Mouse (Mus musculus) liver, embryonic 14.5 days (tissue): ENCODE measurements around the gene Irgm2. TPM values are rescaled to one million over a fixed set of nuclear protein-coding genes. Genes with fewer than 3 reads are reported as not detected.
"Not testable (repeated sequence)": the region's sequence is repeated elsewhere in the genome, so short reads cannot be mapped to it uniquely, and the experiment has no call there.

Experiments
- ATAC-seq: fragments of 200-750 bp; cut with Nextera tagmentation; 2 replicates; pipeline ENCODE4 v1.8.0; 2017; ENCODE audit warnings: moderate number of reproducible peaks, mild to moderate bottlenecking, moderate library complexity; ENCODE audit not compliant: insufficient read depth
- DNase-seq, 3 experiments: peaks; one replicate each; pipeline ENCODE4 v3.0.0-alpha.2; 2012 to 2013; ENCODE audit warnings: low read depth in 3 of 3, low spot score in 3 of 3
- H3K27ac ChIP-seq: fragments of 300-500 bp; sonication (generic); 2 replicates; pipeline ENCODE4 v1.5.1; 2014; ENCODE audit warnings: moderate library complexity, mild to moderate bottlenecking, control low read depth, inconsistent platforms
- H3K27me3 ChIP-seq: fragments of 300-500 bp; sonication (generic); 2 replicates; pipeline ENCODE4 v1.6.1; 2014; ENCODE audit warnings: mild to moderate bottlenecking, low read length, moderate library complexity; ENCODE audit not compliant: control insufficient read depth, insufficient read depth
- H3K36me3 ChIP-seq: fragments of 300-500 bp; sonication (generic); replicated peaks from 2 replicates; pipeline ENCODE4 v1.6.1; 2014; ENCODE audit warnings: low read depth; ENCODE audit not compliant: control insufficient read depth, insufficient read depth
- H3K4me1 ChIP-seq, 2 experiments: fragments of 200-500 bp in 1 of 2; fragments of 300-500 bp in 1 of 2; sonication (generic) in 1 of 2; replicated peaks; 2 replicates each; pipeline ENCODE4 v1.6.1; 2012 to 2014; ENCODE audit warnings: antibody characterized with exemption in 1 of 2, inconsistent platforms in 1 of 2, low read length in 1 of 2; ENCODE audit not compliant: control insufficient read depth in 2 of 2, insufficient read depth in 2 of 2
- H3K4me2 ChIP-seq: fragments of 300-500 bp; sonication (generic); 2 replicates; pipeline ENCODE4 v1.6.1; 2014; ENCODE audit warnings: low read depth, mild to moderate bottlenecking, control low read depth, moderate library complexity
- H3K4me3 ChIP-seq, 2 experiments: fragments of 200-500 bp in 1 of 2; fragments of 300-500 bp in 1 of 2; sonication (generic) in 1 of 2; 2 replicates each; pipeline ENCODE4 v1.5.1; 2012 to 2014; ENCODE audit warnings: low read depth in 2 of 2, low read length in 2 of 2, mild to moderate bottlenecking in 2 of 2, control low read depth in 1 of 2, inconsistent platforms in 1 of 2, moderate library complexity in 1 of 2; ENCODE audit not compliant: insufficient read depth in 1 of 2
- H3K9ac ChIP-seq: fragments of 300-500 bp; sonication (generic); replicated peaks from 2 replicates; pipeline ENCODE4 v1.6.1; 2014; ENCODE audit warnings: mild to moderate bottlenecking, control low read depth, moderate library complexity
- H3K9me3 ChIP-seq: fragments of 300-500 bp; sonication (generic); 2 replicates; pipeline ENCODE4 v1.6.1; 2016; ENCODE audit warnings: low read length, mixed read lengths; ENCODE audit not compliant: control insufficient read depth
- CTCF ChIP-seq: IDR thresholded peaks from 2 replicates; pipeline ENCODE4 v1.5.1; 2016; ENCODE audit warnings: antibody characterized with exemption, low read depth, control low read depth
- EP300 ChIP-seq: IDR thresholded peaks from 2 replicates; pipeline ENCODE4 v1.6.1; 2016; ENCODE audit warnings: antibody characterized with exemption, low read depth
- WGBS: fragments of 180-500 bp; shearing (Covaris S2); extraction: QIAGEN DNeasy Blood & Tissue Kit; methylation state at CpG from one replicate; pipeline ENCODE4 v1.1.7; 2014; ENCODE audit not compliant: insufficient replicate concordance; 5-methylcytosine and 5-hydroxymethylcytosine counted together
- polyA plus RNA-seq, 2 experiments: library from polyadenylated mRNA; depleted of rRNA in 1 of 2; stranded (reverse) in 1 of 2; unstranded in 1 of 2; fragments of >200 nt; fragmentation: Nextera tagmentation in 1 of 2; extraction: Ambion mirVana in 1 of 2; gene quantifications; 2 replicates each; pipeline versions ENCODE4 v1.2.1 to v1.2.3; 2012 to 2014

Gene Irgm2
- polyA plus RNA-seq, 2 experiments, result 2.8 to 3.0 TPM

DNA sequence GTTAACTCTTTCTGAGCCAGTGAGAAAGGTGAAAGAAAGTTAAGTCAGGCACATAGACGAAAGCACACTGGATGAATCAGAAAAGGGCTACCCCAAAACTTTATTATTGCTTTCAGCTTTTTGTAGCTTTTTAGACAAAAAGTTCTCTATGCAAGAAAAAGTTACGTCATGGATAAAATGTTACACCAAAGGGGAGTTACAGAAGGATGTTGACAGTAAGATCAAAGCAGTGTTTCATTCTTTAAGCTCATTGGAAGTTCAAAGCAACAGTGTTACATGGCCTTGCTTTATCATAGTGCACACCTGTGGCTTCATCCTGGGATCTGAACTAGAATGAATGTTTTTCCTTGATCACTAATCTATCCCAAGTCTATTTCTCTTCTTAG, 12.3 kb downstream of the Irgm2 start:
- DNase-seq, result no peak
- Histone ChIP-seq H3K4me3 (no peak overlapping the region), H3K27me3 (no peaks in the 10 kb centered on the region), H3K9me3 (no peaks in the 10 kb centered on the region), H3K9ac (peak overlapping the region; percentile 1), H3K36me3 (no peaks in the 10 kb centered on the region), H3K4me2 (peak overlapping the region; percentile 32), H3K4me1 (peaks cover 25 to 38% of the 10 kb centered on the region in 2 experiments), H3K27ac (peak overlapping the region; percentile 28)
- no peak for TF ChIP-seq CTCF
- TF ChIP-seq EP300, result 0 out of 2 replicates have a peak, but pooled peaks have one; percentile 3
- ATAC-seq, result no peak
- WGBS, result 42% methylated on average over 2 of the region's 2 CpGs

DNA sequence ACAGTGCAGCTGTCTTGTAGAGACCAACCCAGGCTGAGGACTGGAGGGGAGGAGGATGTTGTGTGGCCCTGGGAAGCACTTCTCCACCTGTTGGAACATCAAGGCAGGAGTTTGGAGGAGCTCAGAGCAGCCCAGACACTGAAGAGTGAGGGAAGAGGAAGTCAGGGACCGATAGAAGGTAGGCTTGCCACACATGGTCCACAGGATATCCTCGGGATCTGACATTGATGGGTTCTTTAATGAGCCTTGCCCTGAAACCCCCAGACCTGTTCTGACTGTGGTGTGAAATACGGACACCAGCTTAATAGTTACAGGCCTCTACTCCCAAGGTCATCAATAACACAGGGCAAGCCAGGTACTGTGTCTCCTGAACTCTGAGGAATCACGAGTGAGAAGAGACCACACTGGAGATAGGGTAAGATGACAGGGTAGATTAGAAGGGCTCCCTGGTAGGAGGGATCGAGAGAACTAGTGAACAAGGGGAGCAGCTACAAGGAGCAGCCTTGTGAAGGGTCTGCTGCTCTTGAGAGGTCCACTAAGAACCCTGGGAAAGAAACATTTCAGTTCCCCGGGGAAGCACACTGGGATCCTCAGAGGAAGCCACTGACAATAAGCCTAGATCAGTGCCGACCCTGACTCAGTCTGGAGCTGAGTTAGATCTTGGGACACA, 14.4 kb downstream of the Irgm2 start:
- Histone ChIP-seq H3K36me3 (no peaks in the 10 kb centered on the region), H3K9me3 (no peaks in the 10 kb centered on the region), H3K27ac (peak overlapping the region; percentile 84), H3K4me3 (peak overlapping the region; percentile 88 to 94; a peak in 3 of 4 replicates), H3K27me3 (no peaks in the 10 kb centered on the region), H3K4me1 (peaks cover 25 to 43% of the 10 kb centered on the region in 2 experiments), H3K9ac (peak overlapping the region; percentile 91), H3K4me2 (peak overlapping the region; percentile 94)
- DNase-seq (peak in 1 of 3 experiments; percentile 51), ATAC-seq (no peak)
- TF ChIP-seq CTCF (no peak), EP300 (no peak)
- WGBS, result 27% methylated on average over 7 of the region's 7 CpGs

GRCm38 (mm10) chr11:58214391-58215048, 15.1 kb downstream of the Irgm2 start:
- H3K4me2 ChIP-seq, result peak overlapping the region; percentile 94
- peak overlapping the region; percentile 88 to 94 for H3K4me3 ChIP-seq
- H3K4me1 ChIP-seq, result peaks cover 25 to 48% of the 10 kb centered on the region in 2 experiments
- no peaks in the 10 kb centered on the region for H3K9me3 ChIP-seq
- peak overlapping the region; percentile 84 for H3K27ac ChIP-seq
- WGBS, result 14% methylated on average over 17 of the region's 17 CpGs
- TF ChIP-seq EP300, result no peak
- TF ChIP-seq CTCF, result no peak
- DNase-seq (peak; percentile 82 to 92 (median 90)), ATAC-seq (peak; percentile 93)
- H3K9ac ChIP-seq, result peak overlapping the region; percentile 91
- H3K27me3 ChIP-seq, result no peaks in the 10 kb centered on the region
- H3K36me3 ChIP-seq, result no peaks in the 10 kb centered on the region

DNA sequence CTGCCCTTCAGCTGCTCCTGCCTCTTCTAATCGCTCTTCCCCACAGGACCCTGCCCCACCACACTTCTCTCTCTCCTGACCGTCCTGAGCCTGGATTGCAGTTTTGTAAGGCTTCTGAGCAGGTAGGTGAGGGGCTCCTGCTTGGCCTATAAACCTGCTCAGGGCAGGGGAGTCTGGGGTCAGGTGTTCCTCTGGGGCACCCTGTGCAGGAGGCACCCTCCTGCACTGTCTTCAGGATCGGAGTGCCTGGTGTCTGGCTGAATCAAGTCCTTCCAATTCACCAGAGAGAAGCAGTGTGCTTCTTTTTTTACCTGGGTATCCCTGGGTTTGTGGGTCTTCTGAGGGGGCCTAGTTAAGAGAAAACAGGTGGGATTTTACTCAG, 15.6 kb downstream of the Irgm2 start:
- WGBS, result 8% methylated on average over 2 of the region's 3 CpGs
- ATAC-seq, DNase-seq, H3K36me3 ChIP-seq, H3K9me3 ChIP-seq, H3K27me3 ChIP-seq: not testable (repeated sequence)
- H3K27ac ChIP-seq, result peak overlapping the region; percentile 63
- H3K4me2 ChIP-seq, result peak overlapping the region; percentile 94
- peaks cover 25 to 48% of the 10 kb centered on the region in 2 experiments for H3K4me1 ChIP-seq
- H3K9ac ChIP-seq, result peak overlapping the region; percentile 91
- peak overlapping the region; percentile 51 to 88 for H3K4me3 ChIP-seq

GRCm38 (mm10) chr11:58215814-58216213, 16.4 kb downstream of the Irgm2 start:
- Histone ChIP-seq H3K27me3 (no peaks in the 10 kb centered on the region), H3K4me2 (peak overlapping the region; percentile 94), H3K4me1 (peaks cover 25 to 47% of the 10 kb centered on the region in 2 experiments), H3K4me3 (peak overlapping the region in 1 of 2 experiments; percentile 88; a peak in 1 of 4 replicates), H3K27ac (no peak overlapping the region), H3K36me3 (no peaks in the 10 kb centered on the region), H3K9me3 (no peaks in the 10 kb centered on the region), H3K9ac (no peak overlapping the region; the same call in 1 of the 2 replicates)
- 62% methylated on average over 5 of the region's 5 CpGs for WGBS
- ATAC-seq (no peak), DNase-seq (no peak)
- TF ChIP-seq CTCF (no peak), EP300 (no peak)
